Mouse (Mus musculus): Measurements from ENCODE around the gene 1700020D05Rik. TPM values are rescaled to one million over a fixed set of nuclear protein-coding genes. Genes with fewer than 3 reads are reported as not detected.

Gene 1700020D05Rik
- 0.25 and 0.42 TPM in 2 replicates for polyA plus RNA-seq (2014; fragmentation: Nextera tagmentation; extraction: Ambion mirVana)

GRCm38 (mm10) chr19:5503687-5504086, at the start of gene 1700020D05Rik:
TSS of gene 1700020D05Rik (minus strand) at chr19:5503787.
- Histone ChIP-seq H3K9me3 (ENCODE audit: control insufficient read depth, low read depth, low read length) (no peaks in the 10 kb centered on the region), H3K4me1 (ENCODE audit: control insufficient read depth, insufficient read depth, low read length) (no peaks in the 10 kb centered on the region), H3K4me3 (ENCODE audit: low read depth, low read length) (no peak within 1 kb of the TSS), H3K36me3 (ENCODE audit: control insufficient read depth, insufficient read depth, low read length) (no peaks in the 10 kb centered on the region), H3K9ac (replicated peaks; ENCODE audit: low read depth, low read length) (no peak within 1 kb of the TSS), H3K27ac (ENCODE audit: low read length) (no peak within 1 kb of the TSS), H3K4me2 (replicated peaks; ENCODE audit: low read depth, low read length) (no peak within 1 kb of the TSS), H3K27me3 (ENCODE audit: control insufficient read depth, insufficient read depth, low read length) (no peaks in the 10 kb centered on the region)
- no peak for ATAC-seq (ENCODE audit: insufficient number of reproducible peaks, insufficient read depth, low FRiP score, low read depth)
- WGBS, result 62% methylated on average over 17 of the region's 17 CpGs

- H3K9me3 ChIP-seq (ENCODE audit: control insufficient read depth, low read depth, low read length), result no peaks in the 10 kb centered on the region
- H3K27ac ChIP-seq (ENCODE audit: low read length), result no peak overlapping the region
- WGBS, result 69% methylated on average over 4 of the region's 4 CpGs
- no peaks in the 10 kb centered on the region for H3K27me3 ChIP-seq (ENCODE audit: control insufficient read depth, insufficient read depth, low read length)
- no peak overlapping the region for H3K4me2 ChIP-seq (replicated peaks; ENCODE audit: low read depth, low read length)
- ATAC-seq (ENCODE audit: insufficient number of reproducible peaks, insufficient read depth, low FRiP score, low read depth), result no peak
- H3K4me1 ChIP-seq (ENCODE audit: control insufficient read depth, insufficient read depth, low read length), result no peaks in the 10 kb centered on the region
- peaks cover 3% of the 10 kb centered on the region; the same call in 1 of the 2 replicates for H3K36me3 ChIP-seq (ENCODE audit: control insufficient read depth, insufficient read depth, low read length)
- H3K4me3 ChIP-seq (ENCODE audit: low read depth, low read length), result no peak overlapping the region
- H3K9ac ChIP-seq (replicated peaks; ENCODE audit: low read depth, low read length), result no peak overlapping the region
Measured at GRCm38 (mm10) chr19:5547471-5548056, 44.0 kb upstream of the 1700020D05Rik start.

GRCm38 (mm10) chr19:5544031-5544430, 40.4 kb upstream of the 1700020D05Rik start:
- Histone ChIP-seq H3K27me3 (ENCODE audit: control insufficient read depth, insufficient read depth, low read length) (no peaks in the 10 kb centered on the region), H3K36me3 (ENCODE audit: control insufficient read depth, insufficient read depth, low read length) (no peaks in the 10 kb centered on the region), H3K27ac (ENCODE audit: low read length) (no peak overlapping the region), H3K4me1 (ENCODE audit: control insufficient read depth, insufficient read depth, low read length) (no peaks in the 10 kb centered on the region), H3K9me3 (ENCODE audit: control insufficient read depth, low read depth, low read length) (no peaks in the 10 kb centered on the region), H3K4me2 (replicated peaks; ENCODE audit: low read depth, low read length) (no peak overlapping the region), H3K9ac (replicated peaks; ENCODE audit: low read depth, low read length) (no peak overlapping the region), H3K4me3 (ENCODE audit: low read depth, low read length) (no peak overlapping the region)
- no peak for ATAC-seq (ENCODE audit: insufficient number of reproducible peaks, insufficient read depth, low FRiP score, low read depth)
- 41% methylated on average over 11 of the region's 11 CpGs for WGBS

- no peak for ATAC-seq (ENCODE audit: insufficient number of reproducible peaks, insufficient read depth, low FRiP score, low read depth)
- H3K9ac ChIP-seq (replicated peaks; ENCODE audit: low read depth, low read length), result no peak overlapping the region
- H3K27ac ChIP-seq (ENCODE audit: low read length), result no peak overlapping the region
- no peaks in the 10 kb centered on the region for H3K36me3 ChIP-seq (ENCODE audit: control insufficient read depth, insufficient read depth, low read length)
- no peaks in the 10 kb centered on the region for H3K9me3 ChIP-seq (ENCODE audit: control insufficient read depth, low read depth, low read length)
- WGBS, result 83% methylated on average over 9 of the region's 9 CpGs
- no peak overlapping the region for H3K4me2 ChIP-seq (replicated peaks; ENCODE audit: low read depth, low read length)
- H3K4me1 ChIP-seq (ENCODE audit: control insufficient read depth, insufficient read depth, low read length), result no peaks in the 10 kb centered on the region
- H3K4me3 ChIP-seq (ENCODE audit: low read depth, low read length), result no peak overlapping the region
- H3K27me3 ChIP-seq (ENCODE audit: control insufficient read depth, insufficient read depth, low read length), result no peaks in the 10 kb centered on the region
Measured at GRCm38 (mm10) chr19:5543362-5543761, 39.8 kb upstream of the 1700020D05Rik start.

GRCm38 (mm10) chr19:5538786-5539185, 35.2 kb upstream of the 1700020D05Rik start:
- Histone ChIP-seq H3K4me1 (ENCODE audit: control insufficient read depth, insufficient read depth, low read length) (no peaks in the 10 kb centered on the region), H3K27me3 (ENCODE audit: control insufficient read depth, insufficient read depth, low read length) (no peaks in the 10 kb centered on the region), H3K4me3 (ENCODE audit: low read depth, low read length) (no peak overlapping the region), H3K36me3 (ENCODE audit: control insufficient read depth, insufficient read depth, low read length) (no peaks in the 10 kb centered on the region), H3K9ac (replicated peaks; ENCODE audit: low read depth, low read length) (no peak overlapping the region), H3K9me3 (ENCODE audit: control insufficient read depth, low read depth, low read length) (no peaks in the 10 kb centered on the region), H3K4me2 (replicated peaks; ENCODE audit: low read depth, low read length) (no peak overlapping the region), H3K27ac (ENCODE audit: low read length) (no peak overlapping the region)
- WGBS, result 73% methylated on average over 8 of the region's 8 CpGs
- no peak for ATAC-seq (ENCODE audit: insufficient number of reproducible peaks, insufficient read depth, low FRiP score, low read depth)

GRCm38 (mm10) chr19:5532520-5532919, 28.9 kb upstream of the 1700020D05Rik start:
- Histone ChIP-seq H3K36me3 (ENCODE audit: control insufficient read depth, insufficient read depth, low read length) (no peaks in the 10 kb centered on the region), H3K4me3 (ENCODE audit: low read depth, low read length) (no peak overlapping the region), H3K4me2 (replicated peaks; ENCODE audit: low read depth, low read length) (no peak overlapping the region), H3K9me3 (ENCODE audit: control insufficient read depth, low read depth, low read length) (no peaks in the 10 kb centered on the region), H3K27me3 (ENCODE audit: control insufficient read depth, insufficient read depth, low read length) (no peaks in the 10 kb centered on the region), H3K4me1 (ENCODE audit: control insufficient read depth, insufficient read depth, low read length) (no peaks in the 10 kb centered on the region), H3K9ac (replicated peaks; ENCODE audit: low read depth, low read length) (no peak overlapping the region), H3K27ac (ENCODE audit: low read length) (no peak overlapping the region)
- 68% methylated on average over 8 of the region's 8 CpGs for WGBS
- ATAC-seq (ENCODE audit: insufficient number of reproducible peaks, insufficient read depth, low FRiP score, low read depth), result no peak

GRCm38 (mm10) chr19:5530138-5530524, 26.5 kb upstream of the 1700020D05Rik start:
- no peak for ATAC-seq (ENCODE audit: insufficient number of reproducible peaks, insufficient read depth, low FRiP score, low read depth)

GRCm38 (mm10) chr19:5529325-5530137, 25.9 kb upstream of the 1700020D05Rik start:
- H3K9me3 ChIP-seq (ENCODE audit: control insufficient read depth, low read depth, low read length), result no peaks in the 10 kb centered on the region
- H3K4me3 ChIP-seq (ENCODE audit: low read depth, low read length), result no peak overlapping the region; the same call in 1 of the 2 replicates
- no peak overlapping the region for H3K9ac ChIP-seq (replicated peaks; ENCODE audit: low read depth, low read length)
- H3K4me2 ChIP-seq (replicated peaks; ENCODE audit: low read depth, low read length), result peak overlapping the region; percentile 28
- H3K27ac ChIP-seq (ENCODE audit: low read length), result peak overlapping the region; percentile 83
- H3K27me3 ChIP-seq (ENCODE audit: control insufficient read depth, insufficient read depth, low read length), result no peaks in the 10 kb centered on the region
- ATAC-seq (ENCODE audit: insufficient number of reproducible peaks, insufficient read depth, low FRiP score, low read depth), result peak; percentile 97
- no peaks in the 10 kb centered on the region for H3K4me1 ChIP-seq (ENCODE audit: control insufficient read depth, insufficient read depth, low read length)
- 14% methylated on average over 20 of the region's 20 CpGs for WGBS
- no peaks in the 10 kb centered on the region for H3K36me3 ChIP-seq (ENCODE audit: control insufficient read depth, insufficient read depth, low read length)

More at GRCm38 (mm10) chr19:5530138-5530524, 26.5 kb upstream of the 1700020D05Rik start:
- H3K27ac ChIP-seq (ENCODE audit: low read length), result peak overlapping the region; percentile 10
- 46% methylated on average over 7 of the region's 7 CpGs for WGBS
- no peak overlapping the region for H3K9ac ChIP-seq (replicated peaks; ENCODE audit: low read depth, low read length)
- no peaks in the 10 kb centered on the region for H3K4me1 ChIP-seq (ENCODE audit: control insufficient read depth, insufficient read depth, low read length)
- H3K4me3 ChIP-seq (ENCODE audit: low read depth, low read length), result no peak overlapping the region
- peak overlapping the region; percentile 28; the same call in 1 of the 2 replicates for H3K4me2 ChIP-seq (replicated peaks; ENCODE audit: low read depth, low read length)
- no peaks in the 10 kb centered on the region for H3K27me3 ChIP-seq (ENCODE audit: control insufficient read depth, insufficient read depth, low read length)
- no peaks in the 10 kb centered on the region for H3K9me3 ChIP-seq (ENCODE audit: control insufficient read depth, low read depth, low read length)
- no peaks in the 10 kb centered on the region for H3K36me3 ChIP-seq (ENCODE audit: control insufficient read depth, insufficient read depth, low read length)
